Mouse (Mus musculus) liver, adult 2 months (tissue): ENCODE measurements around the gene Ly9.

Source experiments
- CTCF ChIP-seq: fragments of 200-500 bp; IDR thresholded peaks from 2 replicates; pipeline ENCODE4 v1.5.1; 2011; ENCODE audit warnings: low read depth, low read length, control low read depth
- POLR2A ChIP-seq: fragments of 200-500 bp; IDR thresholded peaks from 2 replicates; pipeline ENCODE4 v1.6.1; 2011; ENCODE audit warnings: low read length, control low read depth; ENCODE audit not compliant: insufficient read depth; ENCODE audit errors: extremely low read depth

DNA sequence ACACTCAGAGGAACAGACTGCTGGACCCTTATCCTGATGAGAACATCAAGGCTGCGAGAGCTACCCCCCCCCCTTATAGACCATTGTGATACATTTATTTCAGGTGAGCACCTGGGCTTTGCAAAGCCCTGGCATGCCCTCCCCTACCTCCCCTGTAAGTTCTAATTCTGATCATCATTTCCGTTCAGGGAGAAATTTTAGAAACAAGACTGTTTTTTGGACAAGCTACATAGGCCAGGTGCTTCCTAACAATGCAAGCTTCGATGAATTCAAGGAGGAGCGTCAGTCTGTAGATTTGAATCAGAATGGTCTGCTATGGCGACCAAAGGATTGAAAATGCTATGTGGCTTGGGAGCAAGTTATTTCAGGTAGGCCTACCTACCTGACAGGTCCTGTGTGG lies 40.5 kb upstream of the Ly9 start:
- TF ChIP-seq POLR2A = no peak
- no peak for TF ChIP-seq CTCF
